Mouse (Mus musculus) lung, adult 2 months (tissue): ENCODE measurements at regions not wholly inside any gene's neighbourhood (a gene's known extent, or its start where the extent isn't known, plus 50 kb on each side); places are given as distances from the start of the nearest gene placed in this dataset.

Source experiments
- CTCF ChIP-seq: fragments of 200-500 bp; IDR thresholded peaks from 2 replicates; pipeline ENCODE4 v1.5.1; 2011; ENCODE audit warnings: mild to moderate bottlenecking, low read length, control low read depth; ENCODE audit not compliant: insufficient read depth
- POLR2A ChIP-seq: fragments of 200-500 bp; IDR thresholded peaks from 2 replicates; pipeline ENCODE4 v1.6.1; 2011; ENCODE audit warnings: low read depth, mild to moderate bottlenecking, control low read depth, low read length, borderline replicate concordance; ENCODE audit errors: extremely low read depth

DNA sequence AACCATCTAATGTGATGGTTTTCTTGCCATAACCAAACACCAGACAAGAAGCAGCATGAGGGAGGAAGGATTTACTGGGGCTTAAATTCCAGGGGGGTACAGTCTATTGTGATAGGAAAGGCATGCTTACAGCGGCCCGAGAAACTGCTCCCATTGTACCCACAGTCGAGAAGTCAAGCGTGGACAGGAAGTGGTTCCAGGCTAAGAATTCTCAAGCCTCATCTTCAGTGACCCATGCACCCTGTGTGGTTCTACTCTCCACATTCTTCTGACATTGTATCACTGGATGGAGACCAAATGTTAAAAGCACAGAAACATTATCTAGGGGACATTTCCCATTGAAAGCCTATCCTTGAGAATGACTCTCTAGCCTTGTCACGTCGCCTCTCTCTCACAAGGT lies 90.8 kb upstream of the Dnajc19 start:
- TF ChIP-seq CTCF (no peak), POLR2A (no peak)
